Mouse (Mus musculus) hindbrain, embryonic 14.5 days (tissue): Measurements from ENCODE around the gene Snx13. TPM values are rescaled to one million over a fixed set of nuclear protein-coding genes. Genes with fewer than 3 reads are reported as not detected.

ENCODE experiments used
- ATAC-seq: fragments of 200-750 bp; cut with Nextera tagmentation; 2 replicates; pipeline ENCODE4 v1.8.0; 2017; ENCODE audit warnings: moderate number of reproducible peaks, mild to moderate bottlenecking, moderate TSS enrichment, moderate library complexity; ENCODE audit not compliant: low FRiP score
- DNase-seq: peaks from one replicate; pipeline ENCODE4 v3.0.0-alpha.2; 2015; ENCODE audit warnings: low spot score
- H3K27ac ChIP-seq: fragments of 300-500 bp; sonication (generic); 2 replicates; pipeline ENCODE4 v1.5.1; 2014; ENCODE audit warnings: mild to moderate bottlenecking, moderate library complexity
- H3K27me3 ChIP-seq: fragments of 300-500 bp; sonication (generic); 2 replicates; pipeline ENCODE4 v1.6.1; 2014; ENCODE audit warnings: mild to moderate bottlenecking, low read length, mixed read lengths; ENCODE audit not compliant: control insufficient read depth, insufficient read depth
- H3K36me3 ChIP-seq: fragments of 300-500 bp; sonication (generic); replicated peaks from 2 replicates; pipeline ENCODE4 v1.6.1; 2014; ENCODE audit not compliant: control insufficient read depth, insufficient read depth
- H3K4me1 ChIP-seq: fragments of 300-500 bp; sonication (generic); replicated peaks from 2 replicates; pipeline ENCODE4 v1.6.1; 2014; ENCODE audit warnings: antibody characterized with exemption, low read length, mixed read lengths; ENCODE audit not compliant: control insufficient read depth, insufficient read depth
- H3K4me2 ChIP-seq: fragments of 300-500 bp; sonication (generic); replicated peaks from 2 replicates; pipeline ENCODE4 v1.6.1; 2014; ENCODE audit warnings: mild to moderate bottlenecking, moderate library complexity
- H3K4me3 ChIP-seq: fragments of 300-500 bp; sonication (generic); replicated peaks from 2 replicates; pipeline ENCODE4 v1.5.1; 2014; ENCODE audit warnings: mild to moderate bottlenecking, low read length
- H3K9ac ChIP-seq: fragments of 300-500 bp; sonication (generic); 2 replicates; pipeline ENCODE4 v1.6.1; 2014
- H3K9me3 ChIP-seq: fragments of 300-500 bp; sonication (generic); 2 replicates; pipeline ENCODE4 v1.6.1; 2016; ENCODE audit warnings: low read length; ENCODE audit not compliant: control insufficient read depth
- WGBS: fragments of 180-500 bp; shearing (Covaris S2); extraction: QIAGEN DNeasy Blood & Tissue Kit; methylation state at CpG from one replicate; pipeline ENCODE4 v1.1.7; 2014; 5-methylcytosine and 5-hydroxymethylcytosine counted together
- polyA plus RNA-seq: library from polyadenylated mRNA; unstranded; fragments of >200 nt; fragmentation: Nextera tagmentation; extraction: Ambion mirVana; gene quantifications from 2 replicates; pipeline ENCODE4 v1.2.1, GENCODE M21; 2014

Gene Snx13
- polyA plus RNA-seq, 1 experiment from 2014 or later = 32.8 TPM

GRCm38 (mm10) chr12:35016056-35016455, 30.9 kb upstream of the Snx13 start:
- H3K36me3 ChIP-seq = no peaks in the 10 kb centered on the region
- H3K9ac ChIP-seq = no peak overlapping the region
- WGBS = 59% methylated on average over 3 of the region's 3 CpGs
- no peak overlapping the region for H3K4me2 ChIP-seq
- no peaks in the 10 kb centered on the region for H3K4me1 ChIP-seq
- H3K4me3 ChIP-seq = no peak overlapping the region
- no peaks in the 10 kb centered on the region for H3K9me3 ChIP-seq
- DNase-seq (peak; percentile 69), ATAC-seq (no peak)
- no peak overlapping the region for H3K27ac ChIP-seq
- no peaks in the 10 kb centered on the region for H3K27me3 ChIP-seq

GRCm38 (mm10) chr12:35016481-35017250, 30.3 kb upstream of the Snx13 start:
- H3K4me1 ChIP-seq = no peaks in the 10 kb centered on the region
- 89% methylated on average over 9 of the region's 9 CpGs for WGBS
- H3K4me3 ChIP-seq = no peak overlapping the region
- ATAC-seq = 0 out of 2 replicates have a peak, but pooled peaks have one; percentile 24
- no peak overlapping the region for H3K4me2 ChIP-seq
- H3K27ac ChIP-seq = no peak overlapping the region
- H3K9me3 ChIP-seq = no peaks in the 10 kb centered on the region
- no peak for DNase-seq
- H3K9ac ChIP-seq = no peak overlapping the region
- no peaks in the 10 kb centered on the region for H3K27me3 ChIP-seq
- H3K36me3 ChIP-seq = no peaks in the 10 kb centered on the region

- Histone ChIP-seq H3K27me3 (no peaks in the 10 kb centered on the region), H3K4me1 (no peaks in the 10 kb centered on the region), H3K4me2 (no peak overlapping the region), H3K9me3 (no peaks in the 10 kb centered on the region), H3K27ac (no peak overlapping the region), H3K4me3 (no peak overlapping the region), H3K36me3 (no peaks in the 10 kb centered on the region), H3K9ac (no peak overlapping the region)
- ATAC-seq = no peak
- 84% methylated on average over 9 of the region's 9 CpGs for WGBS
- no peak for DNase-seq
These were observed 28.2 kb upstream of the Snx13 start for GRCm38 (mm10) chr12:35018679-35019237.

GRCm38 (mm10) chr12:35021285-35021684, 25.7 kb upstream of the Snx13 start:
- Histone ChIP-seq H3K27me3 (no peaks in the 10 kb centered on the region), H3K27ac (no peak overlapping the region), H3K4me2 (no peak overlapping the region), H3K4me1 (no peaks in the 10 kb centered on the region), H3K9ac (no peak overlapping the region), H3K36me3 (no peaks in the 10 kb centered on the region), H3K9me3 (no peaks in the 10 kb centered on the region), H3K4me3 (no peak overlapping the region)
- ATAC-seq = no peak
- DNase-seq = no peak
- WGBS = 84% methylated on average over 9 of the region's 9 CpGs

- no peak overlapping the region for H3K4me3 ChIP-seq
- H3K4me1 ChIP-seq = no peaks in the 10 kb centered on the region
- 62% methylated on average over 10 of the region's 10 CpGs for WGBS
- no peak overlapping the region for H3K27ac ChIP-seq
- H3K9ac ChIP-seq = no peak overlapping the region
- H3K9me3 ChIP-seq = no peaks in the 10 kb centered on the region
- no peak for ATAC-seq
- H3K4me2 ChIP-seq = no peak overlapping the region
- no peaks in the 10 kb centered on the region for H3K27me3 ChIP-seq
- no peak for DNase-seq
- no peaks in the 10 kb centered on the region for H3K36me3 ChIP-seq
These were observed 24.9 kb upstream of the Snx13 start for GRCm38 (mm10) chr12:35022066-35022465.

- DNase-seq = no peak
- no peaks in the 10 kb centered on the region for H3K9me3 ChIP-seq
- no peaks in the 10 kb centered on the region for H3K4me1 ChIP-seq
- no peak overlapping the region for H3K9ac ChIP-seq
- no peak overlapping the region for H3K4me3 ChIP-seq
- ATAC-seq = no peak
- H3K27ac ChIP-seq = no peak overlapping the region
- no peaks in the 10 kb centered on the region for H3K36me3 ChIP-seq
- 50% methylated on average over 4 of the region's 4 CpGs for WGBS
- no peaks in the 10 kb centered on the region for H3K27me3 ChIP-seq
- H3K4me2 ChIP-seq = no peak overlapping the region
These were observed 21.0 kb upstream of the Snx13 start for GRCm38 (mm10) chr12:35025916-35026432.

- H3K4me3 ChIP-seq = no peak overlapping the region
- H3K4me2 ChIP-seq = no peak overlapping the region
- H3K4me1 ChIP-seq = no peaks in the 10 kb centered on the region
- H3K9me3 ChIP-seq = no peaks in the 10 kb centered on the region
- H3K36me3 ChIP-seq = no peaks in the 10 kb centered on the region
- no peaks in the 10 kb centered on the region for H3K27me3 ChIP-seq
- H3K9ac ChIP-seq = no peak overlapping the region
- ATAC-seq (no peak), DNase-seq (no peak)
- WGBS = 58% methylated on average over 1 of the region's 1 CpGs
- H3K27ac ChIP-seq = no peak overlapping the region
These were observed 19.5 kb upstream of the Snx13 start for GRCm38 (mm10) chr12:35027533-35027932.

GRCm38 (mm10) chr12:35038668-35039570, 8.1 kb upstream of the Snx13 start:
- ATAC-seq (no peak), DNase-seq (no peak)
- Histone ChIP-seq H3K4me2 (peak overlapping the region; percentile 9), H3K36me3 (no peaks in the 10 kb centered on the region), H3K4me1 (no peaks in the 10 kb centered on the region), H3K9ac (no peak overlapping the region), H3K27me3 (no peaks in the 10 kb centered on the region), H3K4me3 (no peak overlapping the region), H3K9me3 (no peaks in the 10 kb centered on the region), H3K27ac (no peak overlapping the region)
- 31% methylated on average over 14 of the region's 14 CpGs for WGBS

GRCm38 (mm10) chr12:35039571-35039936, 7.4 kb upstream of the Snx13 start:
- no peak for ATAC-seq

More at GRCm38 (mm10) chr12:35039571-35039936, 7.4 kb upstream of the Snx13 start:
- no peak overlapping the region for H3K27ac ChIP-seq
- H3K4me1 ChIP-seq = no peaks in the 10 kb centered on the region
- 0 out of 2 replicates have a peak overlapping the region, but pooled peaks have one; percentile 9 for H3K4me2 ChIP-seq
- no peak for DNase-seq
- no peak overlapping the region for H3K4me3 ChIP-seq
- no peaks in the 10 kb centered on the region for H3K27me3 ChIP-seq
- 89% methylated on average over 5 of the region's 5 CpGs for WGBS
- no peaks in the 10 kb centered on the region for H3K9me3 ChIP-seq
- no peak overlapping the region for H3K9ac ChIP-seq
- no peaks in the 10 kb centered on the region for H3K36me3 ChIP-seq
